In the genomic region with DNA sequence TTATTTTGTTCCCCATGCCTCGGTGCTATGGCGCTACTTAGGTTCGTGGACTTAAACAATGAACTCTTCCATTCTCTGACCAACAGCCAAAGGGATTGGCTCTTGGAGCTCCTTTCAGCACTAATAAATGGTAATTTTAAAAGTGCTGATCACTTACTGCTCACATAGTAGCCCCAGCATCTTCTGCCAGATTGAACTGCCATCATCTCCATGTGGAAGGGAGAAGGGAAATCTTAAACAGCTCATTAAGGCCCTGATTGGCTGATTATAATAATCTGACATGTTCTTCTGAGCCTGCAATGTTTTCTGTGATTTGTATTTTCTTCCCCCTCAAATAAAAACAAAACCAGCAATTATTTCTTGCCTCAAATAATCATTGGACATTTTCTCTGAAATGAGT, we compare ENCODE assay signal across 28 mouse cellular contexts. TPM values are rescaled to one million over a fixed set of nuclear protein-coding genes. Genes with fewer than 3 reads are reported as not detected.
"Had no signal": no experiment of that assay in that cellular context is flagged by ENCODE, and none has a peak within 500 bp of the region (broad histone marks: within the 10 kb centered on the region; RNA-seq: fewer than 3 reads in every experiment).

No protein-coding gene starts in this region.

- H3K9ac ChIP-seq: heart, embryonic 13.5 days; heart, embryonic 15.5 days; hindbrain, embryonic 13.5 days; hindbrain, embryonic 15.5 days; kidney, embryonic 15.5 days; limb, embryonic 13.5 days; limb, embryonic 15.5 days; liver, embryonic 12.5 days; liver, embryonic 14.5 days had no signal

- DNase-seq: gastrocnemius, postnatal 14 days; gastrocnemius, postnatal 36 days; heart, adult 11 months; heart, adult 2 months; heart, postnatal 14 days; heart, postnatal 36 days; kidney, adult 11 months; kidney, adult 2 months; kidney, adult 9 months; kidney, postnatal 14 days; kidney, postnatal 36 days; layer of hippocampus, adult 9-11 months; layer of hippocampus, postnatal 36 days; left cerebral cortex, postnatal 4 days had no signal

- H3K4me1 ChIP-seq: heart, embryonic 13.5 days; heart, embryonic 15.5 days; kidney, embryonic 15.5 days; limb, embryonic 13.5 days; limb, embryonic 15.5 days; liver, embryonic 12.5 days had no signal

- H3K9me3 ChIP-seq: heart, embryonic 13.5 days; heart, embryonic 15.5 days; hindbrain, embryonic 13.5 days; hindbrain, embryonic 15.5 days; kidney, embryonic 15.5 days; limb, embryonic 13.5 days; limb, embryonic 15.5 days; liver, embryonic 12.5 days had no signal

- H3K36me3 ChIP-seq: heart, embryonic 13.5 days; heart, embryonic 15.5 days; hindbrain, embryonic 13.5 days; hindbrain, embryonic 15.5 days; kidney, embryonic 15.5 days; limb, embryonic 13.5 days; limb, embryonic 15.5 days; liver, embryonic 12.5 days had no signal

- H3K27me3 ChIP-seq: heart, embryonic 13.5 days; heart, embryonic 15.5 days; hindbrain, embryonic 13.5 days; hindbrain, embryonic 15.5 days; kidney, embryonic 15.5 days; limb, embryonic 13.5 days; limb, embryonic 15.5 days; liver, embryonic 12.5 days had no signal

- H3K4me2 ChIP-seq: heart, embryonic 11.5 days; heart, embryonic 13.5 days; heart, embryonic 15.5 days; hindbrain, embryonic 13.5 days; hindbrain, embryonic 15.5 days; kidney, embryonic 15.5 days; limb, embryonic 13.5 days; limb, embryonic 15.5 days; liver, embryonic 12.5 days had no signal

- H3K4me3 ChIP-seq: heart, adult 2 months; heart, embryonic 13.5 days; heart, embryonic 15.5 days; hindbrain, embryonic 13.5 days; hindbrain, embryonic 15.5 days; kidney, embryonic 15.5 days; limb, embryonic 13.5 days; limb, embryonic 15.5 days; liver, embryonic 12.5 days had no signal

- H3K27ac ChIP-seq: heart, adult 2 months; heart, embryonic 13.5 days; heart, embryonic 15.5 days; hindbrain, embryonic 13.5 days; hindbrain, embryonic 15.5 days; hindbrain, postnatal 0 days; kidney, embryonic 15.5 days; kidney, postnatal 0 days; limb, embryonic 13.5 days; limb, embryonic 15.5 days; liver, embryonic 12.5 days; liver, embryonic 14.5 days had no signal

- ATAC-seq: hindbrain, postnatal 0 days; intestine, embryonic 16.5 days; liver, embryonic 12.5 days had no signal

RNA-seq across cellular contexts. Expression of gene Ctnnd2, which starts 29.2 kb away (rescaled TPM):
- polyA plus RNA-seq: heart, postnatal 0 days had no signal
